Mouse (Mus musculus) erythroblast, adult 5-6 weeks (primary cell): Measurements from ENCODE around the gene Cdh10. TPM values are rescaled to one million over a fixed set of nuclear protein-coding genes. Genes with fewer than 3 reads are reported as not detected.

Source experiments
- ATAC-seq: replicated peaks from 2 replicates; pipeline ENCODE4 v1.8.0; 2016; ENCODE audit warnings: moderate number of reproducible peaks, mild to moderate bottlenecking, moderate TSS enrichment, inconsistent platforms; ENCODE audit not compliant: poor library complexity, low FRiP score, severe bottlenecking
- total RNA-seq, 2 experiments: library from RNA; stranded (forward) in 1 of 2; stranded (reverse) in 1 of 2; fragments of 150-400 nt in 1 of 2; fragments of 200-764, 138-1000 nt in 1 of 2; gene quantifications; 2 replicates each; pipeline versions ENCODE4 v1.2.3 to v1.2.4; 2015 to 2017; ENCODE audit warnings: low replicate concordance in 2 of 2

Gene Cdh10
- total RNA-seq (2015; ENCODE audit: low replicate concordance) (0.38 TPM in 1 of 2 replicates, not detected in the other), total RNA-seq (2017; ENCODE audit: low replicate concordance) (not detected in 2 replicates)

DNA sequence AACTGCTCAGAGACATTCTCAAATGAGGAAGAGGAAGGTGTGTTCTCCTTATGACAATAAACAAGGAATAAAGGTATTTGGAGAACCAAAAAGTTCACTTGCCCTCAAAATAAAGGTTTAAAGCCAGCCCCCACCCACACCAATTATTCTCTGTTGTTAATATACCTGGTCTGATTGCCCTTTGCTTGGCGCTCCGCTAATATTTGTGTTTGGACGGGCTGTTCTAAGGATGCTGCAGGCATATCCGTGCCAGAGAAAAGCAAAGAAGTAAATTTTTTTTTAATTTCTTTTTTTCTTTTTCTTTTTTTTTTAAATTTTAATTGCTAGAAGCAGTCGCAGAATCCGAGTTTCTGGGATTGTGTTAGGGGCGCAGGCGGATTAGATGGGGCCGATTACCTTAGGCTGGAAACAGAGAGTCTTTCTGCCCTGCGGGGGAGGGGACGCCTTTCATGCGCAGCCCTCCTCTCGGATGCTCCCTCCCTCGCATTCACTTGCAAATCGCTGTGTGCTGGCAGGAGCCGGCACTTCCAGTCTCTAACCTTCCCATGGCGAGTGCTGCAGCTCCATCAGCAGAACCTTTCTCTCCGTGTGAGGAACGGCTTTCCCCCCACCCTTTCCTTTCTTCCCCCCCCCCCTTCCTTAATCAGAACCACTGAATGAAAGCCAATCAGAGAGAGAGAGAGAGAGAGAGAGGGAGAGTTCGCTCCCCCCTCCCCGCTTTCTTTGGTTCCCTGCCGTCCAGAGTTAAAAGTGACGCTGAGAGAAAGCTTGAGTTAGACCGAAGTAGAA, at the start of gene Cdh10:
TSS of gene Cdh10 (plus strand) at position 763 of the 789 bp plus-strand sequence.
- no peak for ATAC-seq

DNA sequence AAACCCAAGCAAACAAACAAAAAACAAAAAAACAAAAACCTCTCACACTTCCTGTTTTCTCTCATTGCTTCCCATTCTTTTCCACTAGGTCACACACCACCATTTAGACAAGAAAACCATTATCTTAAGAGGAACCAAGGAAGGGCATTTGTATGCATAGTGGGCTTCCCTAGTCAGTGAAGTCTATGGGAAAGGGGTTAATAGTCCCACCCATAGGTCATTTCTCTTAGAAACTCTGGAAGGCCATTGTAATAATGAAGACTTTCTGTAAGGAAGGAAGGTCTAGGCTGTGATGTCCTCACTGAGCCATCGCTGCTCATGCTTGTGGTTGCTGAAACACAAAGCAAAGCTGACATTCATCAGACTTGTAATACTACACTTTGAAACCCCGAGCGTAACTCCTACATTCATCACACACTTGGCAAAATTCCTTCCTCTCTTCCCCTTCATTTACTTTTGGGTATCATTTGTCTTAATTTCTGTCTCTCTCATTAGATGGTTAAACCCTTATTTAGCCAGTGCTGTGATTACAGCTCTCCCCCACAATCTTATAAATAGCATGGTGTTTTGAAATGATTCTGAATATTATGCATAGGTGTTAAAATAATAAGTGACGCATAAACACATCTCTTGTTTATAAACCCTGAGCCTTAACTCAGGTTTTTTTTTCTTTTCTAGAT, 9.5 kb upstream of the Cdh10 start:
- ATAC-seq = no peak

DNA sequence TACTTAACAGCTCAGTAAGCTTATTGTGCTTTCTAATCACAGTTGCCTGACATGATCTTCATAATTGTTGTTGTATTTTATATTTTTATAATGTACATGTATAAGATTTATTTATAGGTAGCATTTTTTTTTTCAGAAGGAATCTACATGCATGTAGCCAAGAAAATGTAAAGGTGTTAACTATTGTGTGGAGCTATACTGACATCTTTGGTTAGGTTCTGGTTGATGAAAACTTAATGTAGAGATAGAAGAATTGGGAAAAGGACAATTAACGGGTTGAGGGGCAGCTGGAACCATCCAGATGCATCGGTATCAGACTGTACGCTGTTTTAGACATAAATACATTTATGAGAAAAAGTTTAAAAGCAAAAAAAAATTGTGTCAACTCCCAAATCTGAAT, 1.0 kb upstream of the Cdh10 start:
- no peak for ATAC-seq

DNA sequence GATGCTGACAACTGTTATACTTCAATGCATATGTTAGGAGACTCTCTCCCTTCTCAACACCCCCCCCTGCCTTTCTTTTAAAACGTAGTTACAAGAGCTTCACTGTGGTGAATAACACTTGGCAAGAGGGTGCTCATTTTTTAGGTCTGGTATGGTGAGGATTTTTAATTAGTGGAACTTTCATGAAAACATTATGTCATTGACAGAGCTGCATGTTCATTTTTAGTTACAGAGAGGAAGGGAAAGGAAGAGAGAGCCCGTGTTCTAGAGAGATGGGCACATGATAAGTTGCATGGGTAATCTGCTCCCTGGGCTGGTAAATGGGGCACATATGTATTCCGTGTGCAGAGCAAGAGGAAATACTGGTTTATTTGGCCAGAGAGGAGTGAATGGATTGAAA, 1.5 kb downstream of the Cdh10 start:
- ATAC-seq = no peak

DNA sequence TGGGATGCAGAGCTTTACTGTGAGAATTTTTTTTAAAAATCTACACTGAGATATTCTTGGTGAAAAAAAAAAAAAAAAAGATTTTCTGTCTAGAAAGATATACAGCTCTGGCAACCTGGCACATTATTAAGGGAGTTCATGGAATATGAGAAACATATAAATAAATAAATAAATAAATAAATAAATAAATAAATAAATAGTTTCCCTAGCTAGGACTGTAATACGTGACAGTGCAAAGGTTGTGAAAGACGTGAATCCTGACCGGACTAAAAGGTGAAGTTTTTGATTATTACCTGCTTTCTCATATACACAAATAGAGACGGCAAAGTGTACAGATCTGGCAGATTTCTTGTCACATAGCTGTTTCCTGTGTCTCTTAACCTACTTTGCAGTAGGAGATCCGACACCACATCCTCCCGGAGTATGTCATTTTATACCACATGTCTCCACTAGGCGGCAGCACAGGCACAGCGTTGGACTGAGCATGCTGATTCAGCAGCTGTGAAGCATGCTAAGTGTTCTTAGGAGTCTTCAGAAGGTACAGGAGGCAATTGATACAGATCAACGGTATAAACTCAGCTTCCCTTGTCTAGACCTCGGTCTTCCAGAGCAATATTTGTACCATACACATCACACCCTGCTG, 2.5 kb downstream of the Cdh10 start:
- 0 out of 2 replicates have a peak, but pooled peaks have one; percentile 52 for ATAC-seq

DNA sequence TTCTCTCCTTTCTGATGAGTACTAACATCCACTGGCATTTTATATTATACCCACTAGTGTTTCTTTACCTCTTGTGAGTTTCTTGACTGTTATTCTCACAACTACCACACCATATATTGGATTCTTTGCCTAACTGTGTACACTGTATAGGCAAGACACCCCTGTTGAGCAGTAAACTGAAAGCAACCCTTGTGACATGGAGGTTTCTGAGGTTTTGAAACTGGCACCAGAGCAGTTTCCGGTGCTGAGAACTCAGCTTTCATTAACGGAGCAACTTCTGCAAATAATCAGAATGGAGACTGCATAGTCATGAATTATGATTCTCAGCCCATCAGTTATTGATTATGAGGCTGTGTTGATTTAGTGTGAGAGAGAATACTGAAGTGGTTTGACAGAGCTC, 4.7 kb downstream of the Cdh10 start:
- no peak for ATAC-seq

DNA sequence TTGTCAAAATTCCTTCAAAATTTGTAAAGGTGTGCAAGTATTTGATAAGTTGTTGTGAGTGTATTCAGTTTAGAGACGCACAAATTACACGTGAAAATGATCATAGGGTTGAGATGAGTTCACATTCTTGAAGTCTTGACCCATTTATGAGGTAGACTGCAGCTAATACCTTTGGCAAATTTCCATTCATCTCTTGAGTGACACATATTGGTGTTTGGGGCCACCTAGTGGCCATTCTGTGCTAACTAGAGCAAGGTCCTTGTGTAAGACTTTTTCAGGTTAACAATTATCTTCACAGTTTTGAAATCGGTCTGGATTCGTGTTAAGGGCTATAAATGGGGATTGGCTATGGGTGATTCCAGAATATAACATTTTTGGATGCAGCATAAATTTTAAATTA, 13.5 kb downstream of the Cdh10 start:
- no peak for ATAC-seq

DNA sequence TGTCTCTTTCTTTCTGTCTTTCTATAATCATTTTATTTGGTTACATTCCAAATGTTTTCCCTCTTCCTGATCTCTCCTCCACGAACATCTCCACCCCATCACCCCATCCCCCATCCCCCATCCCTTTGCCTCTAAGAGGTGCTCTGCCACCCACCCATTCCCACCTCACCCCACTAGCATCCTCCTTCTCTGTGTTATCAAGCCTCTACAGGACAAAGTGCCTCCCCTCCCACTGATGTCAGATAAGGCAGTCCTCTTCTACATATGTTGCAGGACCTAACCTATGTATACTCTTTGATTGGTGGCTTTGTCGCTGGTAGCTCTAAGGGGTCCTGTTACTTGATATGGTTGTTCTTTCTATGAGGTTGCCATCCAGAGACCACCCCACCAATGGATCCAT, 23.0 kb downstream of the Cdh10 start:
- no peak for ATAC-seq

DNA sequence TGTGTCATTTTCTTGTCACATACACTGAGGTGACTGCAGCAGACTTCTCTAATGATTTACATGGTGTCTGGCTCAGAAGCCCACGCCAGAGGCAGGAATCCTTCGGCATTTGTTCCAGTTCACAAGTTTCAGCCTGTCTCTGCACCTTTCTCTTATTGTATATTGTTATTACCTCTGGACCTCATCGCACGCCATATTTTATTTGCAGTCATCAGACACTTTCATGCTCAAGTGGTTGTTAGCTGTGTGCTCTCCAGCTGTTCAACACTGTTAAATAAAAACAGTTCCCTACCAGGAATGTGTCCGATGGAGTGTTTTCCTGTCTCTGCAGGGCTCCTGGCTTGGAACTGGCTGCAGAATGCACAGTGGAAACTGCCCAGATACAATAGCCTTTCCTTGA, 26.1 kb downstream of the Cdh10 start:
- ATAC-seq = no peak

DNA sequence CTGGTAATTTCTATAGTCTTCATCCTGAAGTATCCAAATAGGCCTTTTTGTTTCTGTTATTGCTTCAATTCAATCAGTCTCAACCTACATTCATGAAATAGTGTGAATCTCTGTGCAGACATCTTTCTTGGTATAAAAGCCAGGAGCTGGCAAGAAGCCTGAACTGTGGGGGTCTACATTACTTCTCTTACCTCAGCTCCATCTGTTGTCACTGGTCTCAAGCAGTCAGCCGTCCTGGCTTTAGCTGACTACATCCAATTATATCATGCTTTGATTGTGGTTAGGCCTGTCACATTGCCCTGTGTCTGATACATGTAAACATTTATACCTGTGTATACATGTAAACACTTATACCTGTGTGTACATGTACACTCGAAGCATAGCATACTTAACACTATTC, 31.8 kb downstream of the Cdh10 start:
- no peak for ATAC-seq

DNA sequence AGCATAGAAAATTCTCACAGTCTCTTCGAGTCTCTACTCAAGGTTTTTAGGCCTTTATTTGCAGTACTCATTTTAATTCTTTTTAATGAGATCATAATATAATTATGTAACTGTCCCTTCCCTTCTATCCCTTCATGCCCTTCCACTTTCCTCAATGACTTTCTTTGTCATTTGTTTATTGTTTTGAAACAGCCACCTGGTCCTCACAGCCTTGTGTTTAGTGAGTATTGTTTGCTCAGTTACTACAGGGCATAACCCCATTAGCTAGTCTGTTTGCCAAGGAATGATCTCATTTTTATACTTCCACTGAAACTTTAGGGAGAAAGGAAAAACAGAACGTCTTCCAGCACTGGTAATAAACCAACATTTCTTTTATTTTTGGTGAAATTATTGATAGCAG, 39.4 kb downstream of the Cdh10 start:
- no peak for ATAC-seq

DNA sequence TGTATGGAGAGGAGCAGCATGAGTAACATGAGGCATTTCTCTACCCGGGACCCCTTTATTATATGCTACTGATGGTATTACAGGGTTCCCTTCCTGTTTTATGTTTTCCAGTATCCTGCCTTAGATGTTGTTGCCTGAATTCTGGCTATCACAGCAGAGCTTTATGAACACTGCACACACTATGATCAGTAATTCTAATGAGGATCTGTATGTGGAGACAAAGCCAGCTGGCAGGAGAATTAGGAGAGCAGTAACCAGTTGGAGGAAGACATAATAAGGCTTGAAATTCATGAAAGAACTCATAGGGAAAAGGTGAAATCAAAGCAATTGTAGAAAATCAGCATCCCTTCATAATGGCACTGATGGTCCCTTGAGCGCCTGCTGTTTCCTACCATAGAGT, 51.1 kb downstream of the Cdh10 start:
- ATAC-seq = no peak

DNA sequence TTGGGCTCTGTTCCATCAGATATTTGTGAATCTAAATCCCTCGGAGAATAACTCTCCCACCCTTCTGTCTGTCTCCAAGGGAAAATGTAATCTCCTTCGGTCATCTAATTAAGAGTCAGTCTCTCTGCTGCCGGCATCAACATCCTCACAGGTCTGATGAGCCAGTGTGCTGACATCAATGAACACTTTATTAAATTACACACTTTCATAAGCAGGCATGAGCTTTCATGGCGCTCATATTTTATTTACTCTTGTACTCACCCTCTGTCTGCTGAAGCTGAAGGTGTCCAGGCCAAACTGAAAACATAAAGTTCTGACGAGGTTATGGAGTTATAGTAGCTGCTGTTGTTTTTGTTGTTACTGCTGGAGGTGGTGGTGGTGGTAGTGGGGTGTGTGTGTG, 62.7 kb downstream of the Cdh10 start:
- no peak for ATAC-seq

DNA sequence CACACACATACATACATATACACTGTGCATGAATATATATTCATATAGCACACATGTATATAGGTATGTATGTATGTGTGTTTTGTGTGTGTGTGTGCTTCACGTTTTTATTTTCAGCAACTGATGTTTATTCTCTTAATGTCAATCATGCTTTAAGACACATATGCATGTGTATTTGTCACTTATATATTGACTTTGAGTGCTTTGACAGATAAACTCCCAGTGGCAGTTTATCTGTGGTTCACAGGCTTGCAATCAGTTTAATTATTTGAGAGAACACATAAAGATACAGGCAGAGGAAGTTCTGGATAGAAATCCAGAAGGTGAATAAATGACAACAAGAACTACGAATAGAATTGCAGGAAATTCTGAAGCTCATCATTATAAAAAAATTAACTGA, 67.9 kb downstream of the Cdh10 start:
- no peak for ATAC-seq

DNA sequence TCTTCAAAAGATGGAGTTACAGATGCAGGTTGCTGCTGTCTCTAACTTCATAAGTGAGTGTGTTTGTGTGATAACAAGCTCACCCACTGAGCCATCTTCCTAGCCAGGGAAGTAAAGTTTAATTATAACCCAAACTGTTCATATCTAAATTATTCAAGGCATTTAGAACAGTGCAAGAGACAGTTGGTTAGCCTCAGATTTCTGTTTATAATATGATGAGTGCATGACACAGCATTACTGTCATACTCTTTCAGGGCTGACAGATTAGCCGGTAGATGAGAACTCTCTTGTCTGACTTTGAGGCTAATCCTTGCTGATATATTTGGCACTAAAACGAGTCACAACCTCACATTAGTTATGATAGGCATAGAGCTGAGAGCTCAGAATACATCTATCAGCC, 70.2 kb downstream of the Cdh10 start:
- no peak for ATAC-seq

DNA sequence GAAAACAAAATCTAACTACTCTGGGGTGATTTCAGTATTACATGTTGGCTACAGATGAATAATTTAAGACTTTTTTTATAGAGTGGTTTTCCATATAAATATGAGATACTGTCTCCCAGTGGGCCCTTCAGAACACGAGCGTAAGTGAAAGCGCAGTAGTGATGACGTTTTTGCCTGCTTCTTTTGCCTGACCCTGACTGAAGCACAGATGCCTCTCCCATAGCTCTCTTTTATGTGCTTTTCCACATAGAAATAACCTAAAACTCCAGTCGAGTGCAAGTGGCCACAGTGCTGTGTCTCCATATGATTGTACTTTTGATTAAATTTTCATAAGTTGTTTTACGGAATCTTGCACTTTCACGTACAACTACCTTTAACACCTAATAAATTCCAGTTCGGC, 71.6 kb downstream of the Cdh10 start:
- no peak for ATAC-seq

DNA sequence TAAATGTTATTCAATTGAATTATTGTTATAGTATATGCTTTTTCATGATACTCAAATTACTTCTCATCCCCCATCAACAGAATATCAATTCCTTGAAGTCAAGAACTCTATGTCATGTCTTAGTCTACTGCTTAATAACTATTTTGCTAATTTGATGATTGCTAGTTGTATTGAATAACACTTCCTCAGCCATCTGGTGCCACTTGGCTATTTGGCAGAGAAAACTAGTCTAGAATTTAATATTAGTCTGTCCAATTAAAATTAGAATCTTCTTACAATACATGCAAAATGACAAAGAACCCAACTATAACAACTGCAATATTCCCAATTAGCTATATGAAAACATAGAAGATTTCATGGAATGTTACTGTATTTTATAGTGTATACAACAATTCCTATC, 82.0 kb downstream of the Cdh10 start:
- ATAC-seq = no peak

DNA sequence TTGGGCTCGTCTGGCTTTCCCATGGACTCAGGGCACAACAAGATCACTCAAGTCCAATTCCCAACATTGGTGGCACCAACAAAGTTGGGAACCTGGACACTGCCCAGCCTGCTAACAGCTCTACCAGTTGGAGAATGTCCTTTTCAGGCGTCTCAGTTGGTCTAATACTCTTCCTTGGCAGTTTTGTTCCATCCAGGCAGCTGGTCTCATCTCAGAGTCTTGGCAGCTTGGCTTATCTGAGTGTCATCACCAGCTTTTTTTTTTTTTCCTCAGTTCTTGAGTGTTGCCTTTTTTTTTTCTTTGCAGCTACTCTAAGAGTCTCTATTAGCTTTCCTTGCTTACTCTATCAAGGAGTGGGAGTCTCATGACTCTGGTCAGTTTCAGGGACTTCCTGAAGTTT, 85.4 kb downstream of the Cdh10 start:
- ATAC-seq = no peak

DNA sequence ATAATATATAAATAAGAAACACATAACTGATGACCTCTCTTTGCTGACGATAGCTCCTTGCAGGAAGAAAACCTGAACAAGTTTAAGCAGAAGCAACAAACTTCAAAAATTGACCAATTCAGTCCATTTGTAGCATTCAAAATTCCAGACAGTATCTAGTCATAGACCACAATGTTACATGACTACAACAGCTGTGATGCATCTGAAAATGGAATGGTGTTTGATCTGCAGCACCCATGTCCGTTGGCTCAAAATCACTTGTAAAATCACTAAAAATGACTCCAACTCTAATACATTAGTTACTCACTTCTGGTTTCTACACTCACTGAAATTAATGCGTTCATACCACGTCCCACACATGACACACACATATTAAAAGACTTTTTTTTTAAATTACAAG, 91.9 kb downstream of the Cdh10 start:
- ATAC-seq = no peak

DNA sequence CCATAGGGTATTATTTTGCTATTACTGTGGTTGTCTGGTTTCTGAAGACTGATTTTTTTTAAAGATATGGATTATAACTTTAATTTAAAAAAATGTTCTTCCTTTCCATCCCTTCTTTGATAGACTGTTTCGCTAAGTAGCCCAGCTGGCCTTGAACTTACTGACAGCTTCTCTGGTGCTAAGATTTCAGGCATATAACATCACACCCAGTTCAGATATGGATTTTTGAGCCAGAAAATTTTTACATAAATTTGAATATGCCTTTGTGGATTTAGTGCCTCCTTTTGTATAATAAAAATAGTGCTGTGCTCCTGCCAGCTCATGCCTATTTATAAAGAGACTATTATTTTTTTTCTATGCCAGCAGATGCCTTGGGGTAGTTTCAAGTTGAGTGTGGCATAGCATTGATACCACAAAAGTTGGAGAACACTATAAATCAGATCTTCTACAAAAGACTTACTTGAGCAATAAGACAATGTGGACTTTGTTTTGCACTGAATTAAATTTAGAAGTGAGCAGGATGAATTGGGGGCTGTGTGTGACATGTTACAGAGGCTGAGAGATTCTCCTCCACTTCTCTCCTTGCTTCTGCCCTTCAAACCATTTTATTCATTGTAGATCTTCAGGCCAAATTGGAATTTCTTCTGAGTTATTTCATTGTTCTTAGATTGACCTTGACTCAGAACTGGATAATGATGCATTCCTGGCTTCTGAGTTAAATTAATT, 106.8 kb downstream of the Cdh10 start:
- no peak for ATAC-seq
